Mouse (Mus musculus) testis, postnatal 10 days (tissue): ENCODE data around the gene Tnni3.

Source experiments
- DNase-seq: peaks from one replicate; pipeline ENCODE4 v3.0.0; 2021; ENCODE audit warnings: low spot score

Tnni3 gene

GRCm38 (mm10) chr7:4521231-4522003 is 2.6 kb downstream of the Tnni3 start:
- peak; percentile 71 for DNase-seq

DNA sequence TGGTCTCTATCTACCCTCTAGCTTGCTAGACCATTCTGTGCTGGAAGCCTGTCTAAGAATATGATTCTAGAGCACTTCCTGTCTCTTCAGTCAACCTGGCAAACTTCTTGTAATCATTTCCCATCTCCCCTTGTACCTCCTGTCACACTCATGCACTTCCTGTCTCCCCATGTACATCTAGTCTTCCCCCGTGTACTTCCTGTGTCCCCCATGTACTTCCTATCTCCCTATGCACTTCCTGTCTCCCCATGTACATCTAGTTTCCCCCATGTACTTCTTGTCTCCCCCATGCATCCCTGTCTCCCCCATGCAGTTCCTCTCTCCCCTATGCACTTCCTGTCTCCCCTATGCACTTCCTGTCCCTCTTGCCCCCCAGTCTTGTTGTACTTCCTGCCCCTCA is 5.5 kb downstream of the Tnni3 start:
- no peak for DNase-seq

- DNase-seq, result no peak
Observed at GRCm38 (mm10) chr7:4516332-4517050, 7.5 kb downstream of the Tnni3 start, which contains the start of gene Tnnt1. TSS of gene Tnnt1 (minus strand) at chr7:4516382.

- DNase-seq, result no peak
Observed at GRCm38 (mm10) chr7:4515853-4516252, 8.2 kb downstream of the Tnni3 start.

- DNase-seq, result no peak
Observed at GRCm38 (mm10) chr7:4513829-4514712, 10.0 kb downstream of the Tnni3 start.

DNA sequence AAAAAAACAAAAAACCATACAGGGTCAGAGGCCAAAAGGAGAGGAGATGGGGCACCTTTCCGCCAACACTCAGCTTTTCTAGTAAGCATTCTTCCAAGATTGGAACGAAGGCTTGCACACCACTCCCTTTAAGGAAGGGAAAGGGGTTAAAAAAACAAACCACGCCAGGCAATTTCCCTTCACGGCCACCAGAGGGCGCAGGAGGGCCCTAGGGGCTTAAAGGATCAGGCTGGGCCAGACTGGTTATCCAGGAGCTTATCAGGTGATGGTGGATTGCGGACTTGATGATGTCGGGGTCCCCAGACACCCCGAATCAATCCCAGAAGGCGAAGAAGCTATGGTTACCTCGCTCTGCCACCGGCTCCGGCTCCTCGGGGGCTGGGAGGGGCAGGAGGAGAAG is 10.8 kb downstream of the Tnni3 start:
- peak; percentile 74 for DNase-seq

GRCm38 (mm10) chr7:4511489-4512224 is 12.4 kb downstream of the Tnni3 start:
- DNase-seq, result no peak

DNA sequence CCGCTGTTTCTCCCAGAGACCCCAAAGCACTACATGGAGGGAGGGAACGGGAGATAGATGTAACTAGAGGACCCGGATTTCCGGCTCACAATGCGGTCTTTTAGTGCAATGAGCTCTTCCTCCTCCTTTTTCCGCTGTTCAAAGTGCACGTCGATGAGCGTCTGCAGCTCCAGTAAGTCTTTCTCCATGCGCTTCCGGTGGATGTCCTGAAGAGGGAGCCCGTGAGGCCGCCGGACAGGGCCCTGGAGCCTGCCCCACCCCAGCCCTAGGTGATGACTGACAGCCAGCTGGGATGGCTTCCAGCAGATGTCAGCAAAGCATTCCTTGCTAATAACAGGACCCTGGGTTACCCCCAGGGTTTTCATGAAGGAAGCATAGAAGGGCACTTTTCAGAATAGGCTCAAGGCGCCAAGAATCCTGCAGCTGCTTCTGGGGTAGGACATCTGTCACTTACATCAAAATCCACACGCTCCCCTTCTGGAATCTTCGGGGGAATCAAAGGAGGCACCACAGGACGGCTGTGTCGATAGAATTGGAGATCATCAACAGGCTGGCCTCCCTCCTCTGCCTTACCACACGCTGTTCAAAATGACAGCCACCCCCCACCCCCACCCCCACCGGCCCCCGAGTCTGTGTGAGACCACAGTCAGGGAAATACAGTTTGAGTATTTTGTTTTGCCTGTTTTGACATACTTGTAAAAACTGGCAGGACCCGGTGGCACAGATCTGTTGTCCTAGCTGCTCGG is 14.0 kb downstream of the Tnni3 start:
- DNase-seq, result peak; percentile 83

GRCm38 (mm10) chr7:4508739-4509116 is 15.3 kb downstream of the Tnni3 start:
- no peak for DNase-seq

DNA sequence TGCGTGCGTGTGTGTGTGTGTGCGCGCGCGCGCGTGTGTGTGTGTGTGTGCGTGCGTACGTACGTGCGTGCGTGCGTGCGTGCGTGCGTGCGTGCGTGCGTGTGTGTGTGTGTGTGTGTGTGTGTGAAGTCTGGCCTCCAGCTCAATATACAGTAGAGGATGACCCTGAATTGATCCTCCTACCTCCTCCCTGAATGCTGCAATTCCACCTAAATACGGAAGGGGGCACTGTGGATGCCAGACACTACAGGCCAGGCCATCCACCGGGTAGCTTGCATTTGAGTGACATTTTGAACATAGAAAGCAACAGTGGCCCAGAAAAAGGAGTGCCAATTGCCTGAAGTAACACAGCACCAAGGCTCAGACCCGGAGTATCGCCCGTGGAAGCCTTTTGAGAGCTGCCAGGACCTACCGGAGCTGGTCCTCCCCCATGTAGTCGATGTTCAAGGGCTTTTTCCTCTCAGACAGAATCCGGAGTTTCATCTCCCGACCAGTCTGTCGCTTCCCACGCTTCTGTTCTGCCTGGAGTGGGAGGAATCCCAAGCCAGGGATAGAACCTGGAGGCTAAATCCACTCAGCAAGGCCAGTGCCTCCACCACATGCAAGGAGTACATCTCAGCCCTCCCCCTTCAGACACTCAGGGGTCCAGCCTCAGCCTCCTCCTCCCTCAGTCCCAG is 15.8 kb downstream of the Tnni3 start:
- DNase-seq, result no peak

GRCm38 (mm10) chr7:4507220-4507619 is 16.8 kb downstream of the Tnni3 start:
- no peak for DNase-seq

GRCm38 (mm10) chr7:4504646-4505435 is 19.2 kb downstream of the Tnni3 start:
- no peak for DNase-seq

DNA sequence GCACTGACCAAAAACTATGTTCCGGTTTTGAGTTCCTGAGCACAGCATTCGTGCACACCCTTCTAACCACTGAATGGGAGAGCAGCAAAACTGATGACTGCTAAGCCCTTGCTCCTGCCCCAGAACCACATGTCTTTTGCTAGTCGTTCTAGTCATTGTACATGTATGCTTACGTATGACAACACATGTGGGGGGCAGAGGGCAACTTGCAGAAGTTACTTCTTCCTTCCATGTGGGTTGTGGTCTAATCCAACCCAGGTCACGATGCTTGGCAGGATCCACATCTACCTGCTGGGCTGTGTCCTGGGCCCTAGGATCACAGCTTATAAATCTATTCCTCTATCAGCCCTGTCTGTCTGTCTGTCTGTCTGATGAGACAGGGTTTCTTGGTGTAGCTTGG is 20.2 kb downstream of the Tnni3 start:
- no peak for DNase-seq

- DNase-seq, result no peak
Observed at GRCm38 (mm10) chr7:4503100-4503499, 20.9 kb downstream of the Tnni3 start.

GRCm38 (mm10) chr7:4502421-4503090 is 21.5 kb downstream of the Tnni3 start:
- no peak for DNase-seq

DNA sequence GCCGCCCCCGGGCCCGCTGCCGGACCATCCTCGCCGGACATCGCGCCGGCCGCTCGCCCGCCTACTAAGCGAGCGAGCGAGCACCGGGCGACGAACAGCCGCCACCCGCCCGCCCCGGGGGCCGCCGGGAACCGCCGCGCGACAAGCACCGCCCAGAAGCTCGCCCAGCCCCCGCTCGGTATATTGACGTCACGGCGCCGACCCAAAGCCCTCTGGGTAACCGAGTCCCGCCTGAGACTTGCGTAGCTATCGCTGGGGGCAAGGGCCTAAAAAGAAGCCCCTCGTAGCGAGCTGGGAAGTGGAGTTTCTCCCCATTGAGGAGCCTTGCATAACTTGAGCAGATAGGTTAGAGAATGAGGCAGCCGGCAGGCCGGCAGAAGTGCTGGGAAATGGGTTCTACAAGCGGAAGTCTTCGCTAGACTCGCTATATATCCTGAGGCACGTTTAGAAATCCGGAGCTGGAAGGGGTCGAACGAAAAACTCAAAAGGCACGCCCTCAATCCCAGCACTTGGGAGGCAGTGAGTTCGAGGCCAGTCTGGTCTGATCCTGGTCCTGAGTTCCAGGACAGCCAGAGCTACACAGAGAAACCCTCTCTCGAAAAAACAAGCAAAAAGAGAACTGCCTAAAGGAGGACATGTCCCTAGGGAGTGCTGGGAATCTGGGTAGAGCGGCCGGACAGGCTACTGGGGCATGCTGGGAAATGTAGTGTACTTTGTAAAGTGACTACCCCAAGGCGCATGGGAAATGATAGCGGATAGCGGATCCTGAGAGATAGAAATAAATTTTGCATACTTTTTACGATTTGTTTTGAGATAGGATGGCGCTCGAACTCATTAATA is 22.3 kb downstream of the Tnni3 start, which contains the start of gene Ppp1r12c:
Gene Ppp1r12c, minus strand, starts transcription at position 123 of the 840 bp plus-strand sequence.
- peak; percentile 97 for DNase-seq

GRCm38 (mm10) chr7:4500892-4501471 is 23.0 kb downstream of the Tnni3 start:
- peak; percentile 76 for DNase-seq

DNA sequence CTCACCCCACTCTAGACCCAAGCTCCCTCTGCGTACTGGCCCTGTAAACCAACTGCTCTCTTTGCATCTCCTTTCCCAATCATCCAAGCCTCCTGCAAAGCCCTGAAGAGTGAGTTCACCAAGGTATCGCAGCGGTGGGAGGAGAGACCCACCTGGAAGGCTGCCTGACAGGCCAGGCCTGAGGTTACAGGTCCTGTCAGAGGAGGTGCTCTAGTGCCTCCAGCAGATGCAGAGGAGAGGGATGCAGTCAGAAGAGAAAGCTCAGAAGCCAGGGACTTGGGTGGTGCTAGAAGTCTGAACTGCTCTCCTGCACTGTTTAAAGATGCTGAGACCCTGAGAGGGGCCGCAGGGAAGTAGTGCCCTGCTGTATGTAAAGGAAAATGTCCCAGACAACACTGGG is 25.0 kb downstream of the Tnni3 start:
- DNase-seq, result no peak
